Mouse (Mus musculus): ENCODE measurements around the gene Fntb.

The Fntb gene

GRCm38 (mm10) chr12:76796938-76797539 is 31.6 kb downstream of the Fntb start:
- WGBS: 55% methylated on average over 7 of the region's 7 CpGs

DNA sequence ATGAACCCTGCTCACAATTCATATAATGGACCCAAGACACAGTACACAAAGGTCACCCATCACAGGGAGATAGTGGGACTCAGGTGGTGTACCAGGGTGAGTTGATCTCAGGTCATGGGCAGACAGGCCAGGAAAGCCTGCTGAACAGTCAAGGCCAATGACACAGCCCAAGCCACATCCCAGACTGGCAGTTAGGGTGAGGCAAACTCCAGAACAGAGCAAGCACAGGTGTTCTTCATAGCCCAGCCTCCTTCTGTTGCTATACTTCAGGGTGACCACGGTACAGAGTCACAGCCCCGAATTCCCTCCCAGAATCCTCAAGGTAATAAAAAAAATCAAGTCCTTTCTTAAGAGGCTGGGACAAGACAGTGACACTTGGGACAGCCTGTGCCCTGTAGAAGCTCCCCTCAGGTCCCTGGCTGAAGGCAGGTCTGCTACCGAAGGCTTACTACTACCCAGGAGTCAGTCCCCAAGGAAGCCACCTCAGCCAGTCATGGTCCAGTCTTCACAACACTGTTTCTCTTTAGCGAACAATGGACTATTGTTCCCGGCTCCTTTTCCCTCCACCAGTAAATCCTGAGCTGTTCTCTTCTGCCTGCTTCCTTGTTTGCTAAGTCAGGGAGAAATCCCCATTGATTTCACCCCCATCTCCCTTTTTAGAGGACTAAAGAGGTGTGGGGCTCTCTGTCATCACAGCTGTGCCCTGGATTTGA is 32.8 kb downstream of the Fntb start:
- WGBS: 74% methylated on average over 5 of the region's 5 CpGs

GRCm38 (mm10) chr12:76803028-76803427 is 37.6 kb downstream of the Fntb start:
- 65% methylated on average over 10 of the region's 10 CpGs for WGBS

- 50% methylated on average over 7 of the region's 7 CpGs for WGBS
Observed at GRCm38 (mm10) chr12:76803700-76804252, 38.4 kb downstream of the Fntb start.

GRCm38 (mm10) chr12:76805056-76805811 is 39.8 kb downstream of the Fntb start:
- WGBS: 67% methylated on average over 10 of the region's 10 CpGs

DNA sequence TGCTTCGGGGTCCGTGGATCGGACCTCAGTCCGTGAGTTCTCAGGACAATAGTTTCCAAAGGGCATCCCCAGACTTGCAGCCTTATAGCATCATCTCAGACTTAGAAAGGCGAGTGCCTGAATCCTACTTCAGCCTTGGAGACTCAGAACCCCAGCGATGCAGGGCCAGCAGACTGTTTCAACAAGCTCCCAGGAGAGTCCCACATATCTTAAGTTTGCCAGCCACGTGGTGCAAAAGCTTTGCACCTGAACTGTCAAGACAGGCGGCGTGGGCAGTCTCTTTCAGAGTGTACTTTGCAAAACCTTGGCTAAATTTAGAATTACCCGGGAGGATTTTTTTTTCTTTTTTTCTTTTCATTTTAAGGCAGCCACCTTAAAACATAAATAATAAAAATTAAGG is 42.4 kb downstream of the Fntb start:
- 53% methylated on average over 10 of the region's 10 CpGs for WGBS

DNA sequence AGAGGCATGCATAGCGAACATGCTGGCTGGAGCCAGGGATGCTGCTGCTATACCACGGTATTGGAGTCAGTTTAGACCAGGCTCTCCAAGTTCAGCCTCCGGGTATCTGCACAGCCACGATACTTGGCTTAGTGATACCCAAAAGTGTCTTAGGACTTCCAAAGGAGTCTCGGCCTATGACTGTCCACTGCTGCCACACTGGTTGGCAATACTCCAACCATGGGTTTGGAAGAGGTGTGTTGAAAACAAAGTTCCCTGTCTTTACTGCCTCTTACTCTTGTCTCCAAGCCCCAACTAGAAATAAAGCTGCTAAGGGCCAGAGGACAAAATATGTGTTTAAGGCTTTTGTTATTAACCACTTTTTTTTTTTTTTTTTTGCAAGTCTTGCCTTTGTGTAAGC is 45.1 kb downstream of the Fntb start:
- 87% methylated on average over 5 of the region's 5 CpGs for WGBS

GRCm38 (mm10) chr12:76811006-76811405 is 45.6 kb downstream of the Fntb start:
- WGBS: 77% methylated on average over 4 of the region's 4 CpGs

- 65% methylated on average over 10 of the region's 10 CpGs for WGBS
Observed at GRCm38 (mm10) chr12:76813543-76813942, 48.2 kb downstream of the Fntb start.

DNA sequence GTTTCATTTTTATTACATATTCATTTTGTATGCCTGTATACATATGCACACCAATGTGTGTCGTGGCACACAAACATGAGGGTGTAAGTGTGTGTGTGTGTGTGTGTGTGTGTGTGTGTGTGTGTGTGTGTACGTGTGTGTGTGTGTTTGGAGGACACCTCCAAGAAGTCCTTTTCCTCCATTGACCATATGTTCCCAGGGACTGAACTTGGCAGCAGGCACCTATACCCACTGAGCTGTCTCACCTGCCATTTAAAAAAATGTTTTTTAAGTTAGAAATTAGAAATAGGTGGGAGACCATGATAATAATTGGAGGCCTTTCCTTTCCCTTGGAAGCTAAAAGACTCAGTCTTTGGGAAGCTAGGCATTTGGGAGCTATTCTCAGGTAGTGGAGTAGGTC is 48.7 kb downstream of the Fntb start:
- 59% methylated on average over 2 of the region's 2 CpGs for WGBS

DNA sequence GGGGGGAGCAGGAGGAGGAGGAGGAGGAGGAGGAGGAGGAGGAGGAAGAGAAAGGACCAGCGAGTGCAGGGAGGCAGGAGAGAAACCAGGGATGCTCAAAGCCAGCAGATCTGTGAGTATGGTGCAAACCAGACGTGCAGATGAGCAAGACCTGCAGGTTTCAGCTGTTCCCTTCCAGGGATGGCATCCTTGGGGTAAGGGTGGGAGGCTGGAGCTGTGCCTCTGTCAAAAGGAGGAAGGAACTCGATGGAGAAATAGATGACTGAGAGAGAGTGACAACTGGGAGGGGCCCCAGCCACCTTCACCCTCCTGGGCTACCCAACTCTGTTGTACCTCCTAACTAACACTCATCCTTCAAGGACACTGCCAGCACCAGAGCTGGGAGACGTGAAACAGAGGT is 51.3 kb downstream of the Fntb start:
- 42% methylated on average over 4 of the region's 4 CpGs for WGBS

- WGBS: 67% methylated on average over 4 of the region's 4 CpGs
Observed at GRCm38 (mm10) chr12:76817176-76817575, 51.8 kb downstream of the Fntb start.

GRCm38 (mm10) chr12:76818120-76818519 is 52.7 kb downstream of the Fntb start:
- 65% methylated on average over 4 of the region's 4 CpGs for WGBS

GRCm38 (mm10) chr12:76818908-76819307 is 53.5 kb downstream of the Fntb start:
- WGBS: 52% methylated on average over 9 of the region's 9 CpGs

DNA sequence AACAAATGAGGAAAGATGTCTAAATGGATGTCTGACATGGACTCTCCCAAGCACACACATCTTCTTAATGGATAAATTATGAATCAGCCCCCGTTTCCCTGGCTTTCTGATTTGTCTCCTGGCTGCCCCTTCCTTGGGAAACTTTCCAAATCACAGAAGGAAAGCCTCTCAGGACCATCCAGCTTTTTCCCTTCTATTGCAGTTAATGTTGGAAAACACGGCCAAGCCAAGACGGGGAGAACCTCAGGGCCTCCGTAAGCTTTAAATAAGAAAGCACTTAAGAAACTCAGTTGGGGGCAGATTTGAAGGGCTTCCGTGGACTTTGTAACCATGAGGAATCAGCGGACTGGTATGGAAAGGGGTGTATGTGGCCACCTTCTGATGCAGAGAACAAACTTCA is 54.4 kb downstream of the Fntb start:
- 41% methylated on average over 6 of the region's 6 CpGs for WGBS

GRCm38 (mm10) chr12:76820615-76821014 is 55.2 kb downstream of the Fntb start:
- 45% methylated on average over 4 of the region's 4 CpGs for WGBS

DNA sequence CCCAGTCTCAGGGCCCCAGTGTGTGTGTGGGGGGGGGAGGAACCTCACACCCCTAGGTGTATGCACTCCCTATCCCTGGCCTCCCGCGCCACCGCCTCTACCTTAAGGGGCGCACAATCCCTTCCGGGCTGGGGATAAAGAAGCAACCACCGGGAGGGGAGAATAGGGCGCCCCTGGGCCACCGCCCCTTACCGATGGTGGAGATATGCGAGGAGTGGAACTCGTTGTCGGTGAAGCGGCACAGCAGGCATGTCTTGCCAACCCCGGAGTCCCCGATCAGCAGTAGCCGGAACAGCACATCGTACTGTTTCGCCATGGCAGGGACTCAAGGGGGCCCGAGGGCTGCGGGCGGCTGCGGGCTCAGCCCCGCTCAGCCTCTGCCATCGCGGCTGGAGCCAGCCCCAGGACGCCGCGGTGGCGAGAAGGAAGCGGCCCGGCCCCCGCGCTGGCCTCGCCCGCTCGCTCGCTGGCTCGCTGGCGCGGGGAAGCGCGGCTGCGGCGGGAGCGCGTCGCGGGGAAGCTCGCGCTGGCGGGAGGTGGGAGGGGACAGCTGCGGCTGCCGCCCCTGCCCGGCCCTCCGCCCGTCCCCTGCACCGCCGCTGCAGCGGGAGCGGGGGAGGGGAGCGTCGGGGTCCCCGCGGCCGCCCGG is 56.7 kb downstream of the Fntb start:
- WGBS: under 1% methylated on average over 49 of the region's 66 CpGs

DNA sequence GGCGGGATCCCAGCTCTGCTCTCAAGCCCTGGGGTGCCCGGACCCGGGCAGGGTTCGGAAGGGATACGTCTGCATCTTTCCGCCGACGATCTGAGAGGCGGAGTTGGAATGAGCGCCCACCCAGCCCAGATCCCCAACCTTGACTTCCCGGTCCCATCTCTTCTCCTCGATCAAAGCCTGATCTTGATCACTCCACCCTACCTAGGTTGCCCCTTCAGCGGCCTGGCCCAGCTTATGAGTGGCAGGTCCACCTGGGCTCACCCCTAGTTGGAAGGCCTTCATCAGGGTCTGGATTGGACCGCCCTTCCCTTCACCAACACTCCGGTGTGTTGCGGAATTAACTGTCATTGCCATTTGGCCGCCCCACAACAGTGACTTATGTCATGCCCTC is 57.3 kb downstream of the Fntb start, which contains the start of gene Rab15:
Gene Rab15, minus strand, starts transcription at position 258 of the 391 bp plus-strand sequence.
- WGBS: 8% methylated on average over 16 of the region's 17 CpGs

DNA sequence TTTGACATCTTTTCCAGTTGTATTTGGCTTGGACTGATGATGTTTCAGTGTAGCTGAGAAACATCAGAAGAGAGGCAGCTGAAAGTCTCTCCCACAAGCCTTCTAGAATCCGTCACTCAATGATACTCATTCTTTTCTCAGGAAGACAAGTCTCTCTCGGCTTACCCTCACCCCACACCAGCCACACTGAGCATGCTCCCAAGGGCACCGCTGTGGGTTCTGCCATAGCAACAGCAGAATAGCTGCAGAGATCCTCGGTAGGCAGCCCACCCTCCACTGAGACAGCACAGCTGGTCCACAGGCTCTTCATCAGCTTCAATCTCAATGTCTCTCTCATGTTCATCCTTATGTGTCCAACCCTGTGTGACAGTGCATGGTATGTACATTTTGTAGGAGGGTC is 59.9 kb downstream of the Fntb start:
- WGBS: 40% methylated on average over 4 of the region's 4 CpGs

- WGBS: 4% methylated on average over 3 of the region's 3 CpGs
Observed at GRCm38 (mm10) chr12:76832704-76833103, 67.3 kb downstream of the Fntb start.

GRCm38 (mm10) chr12:76837101-76837843 is 71.9 kb downstream of the Fntb start:
- WGBS: under 1% methylated on average over 43 of the region's 43 CpGs
